Comparison of ENCODE assay signal across 8 mouse cellular contexts in the genomic region with DNA sequence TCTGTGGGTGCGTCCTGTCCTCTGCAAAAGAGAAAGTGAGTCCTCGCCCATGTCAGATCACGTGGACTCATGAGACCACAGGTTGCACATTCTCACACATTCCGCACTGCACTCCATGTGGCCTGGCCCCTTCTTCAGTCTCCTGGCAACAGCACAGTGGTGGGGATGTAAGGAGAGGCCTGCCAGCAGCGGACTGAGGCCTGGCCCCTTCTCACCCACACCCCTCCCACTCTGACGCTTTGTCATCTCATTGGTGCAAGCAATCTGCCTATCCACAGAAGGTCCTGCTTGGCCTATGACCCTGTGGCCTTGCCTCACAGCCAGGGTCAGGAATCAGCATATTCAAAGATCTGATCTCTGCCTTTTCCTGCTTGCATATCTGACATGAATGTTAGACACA. TPM values are rescaled to one million over a fixed set of nuclear protein-coding genes. Genes with fewer than 3 reads are reported as not detected.
DNase-seq lines count a peak whose midpoint lies in the region; ATAC-seq and TF ChIP-seq lines count a peak whose summit lies in the region.

No protein-coding gene starts in this region.

- no peak for TF ChIP-seq CTCF in thymus, adult 2 months (IDR thresholded peaks at IDR 0.05; ENCODE audit: borderline replicate concordance, control insufficient read depth, extremely low read depth, insufficient read depth, low read length, poor library complexity)

- H3K36me3 ChIP-seq in kidney, embryonic 15.5 days: peaks cover 28% of the 10 kb centered on the region; the same call in 1 of the 2 replicates
- H3K36me3 ChIP-seq in hindbrain, embryonic 12.5 days: 0 out of 2 replicates have a peak, but pooled peaks cover 3% of the 10 kb centered on the region
- 0 out of 2 replicates have a peak, but pooled peaks cover 10% of the 10 kb centered on the region for H3K36me3 ChIP-seq in lung, embryonic 16.5 days (ENCODE audit: control insufficient read depth, insufficient read depth, low read length)
- H3K36me3 ChIP-seq in stomach, embryonic 15.5 days: peaks cover 6% of the 10 kb centered on the region; the same call in 1 of the 2 replicates
- no peaks in the 10 kb centered on the region for H3K36me3 ChIP-seq in thymus, adult 2 months (ENCODE audit: control insufficient read depth, insufficient read depth, low read length)

- no peak overlapping the region for H3K9ac ChIP-seq in kidney, embryonic 15.5 days
- no peak overlapping the region for H3K9ac ChIP-seq in hindbrain, embryonic 12.5 days
- no peak overlapping the region for H3K9ac ChIP-seq in lung, embryonic 16.5 days (ENCODE audit: low read length)
- no peak overlapping the region for H3K9ac ChIP-seq in stomach, embryonic 15.5 days

- 0 out of 2 replicates have a peak, but pooled peaks cover 4% of the 10 kb centered on the region for H3K9me3 ChIP-seq in kidney, embryonic 15.5 days (replicated peaks)
- H3K9me3 ChIP-seq in hindbrain, embryonic 12.5 days (replicated peaks): no peaks in the 10 kb centered on the region
- H3K9me3 ChIP-seq in lung, embryonic 16.5 days (ENCODE audit: control insufficient read depth, low read length): no peaks in the 10 kb centered on the region
- H3K9me3 ChIP-seq in stomach, embryonic 15.5 days: no peaks in the 10 kb centered on the region

- no peak for TF ChIP-seq POLR2A in thymus, adult 2 months (IDR thresholded peaks at IDR 0.05; ENCODE audit: control insufficient read depth, extremely low read depth, insufficient read depth, low read length, poor library complexity)

- H3K27ac ChIP-seq in kidney, embryonic 15.5 days: no peak overlapping the region
- H3K27ac ChIP-seq in hindbrain, embryonic 12.5 days: no peak overlapping the region
- H3K27ac ChIP-seq in lung, embryonic 16.5 days (ENCODE audit: low read length): no peak overlapping the region
- H3K27ac ChIP-seq in stomach, embryonic 15.5 days: no peak overlapping the region
- H3K27ac ChIP-seq in thymus, adult 2 months (ENCODE audit: control insufficient read depth, insufficient read depth, low read length): no peak overlapping the region

- no peak overlapping the region for H3K4me2 ChIP-seq in kidney, embryonic 15.5 days
- H3K4me2 ChIP-seq in hindbrain, embryonic 12.5 days (replicated peaks): no peak overlapping the region
- no peak overlapping the region for H3K4me2 ChIP-seq in lung, embryonic 16.5 days (ENCODE audit: low read depth, low read length)
- H3K4me2 ChIP-seq in stomach, embryonic 15.5 days: no peak overlapping the region

- H3K27me3 ChIP-seq in kidney, embryonic 15.5 days: no peaks in the 10 kb centered on the region
- no peaks in the 10 kb centered on the region for H3K27me3 ChIP-seq in hindbrain, embryonic 12.5 days
- H3K27me3 ChIP-seq in lung, embryonic 16.5 days (ENCODE audit: control insufficient read depth, insufficient read depth, low read depth, low read length): no peaks in the 10 kb centered on the region
- no peaks in the 10 kb centered on the region for H3K27me3 ChIP-seq in stomach, embryonic 15.5 days (replicated peaks)
- H3K27me3 ChIP-seq in thymus, adult 2 months (ENCODE audit: control insufficient read depth, insufficient read depth, low read length): no peaks in the 10 kb centered on the region

- peak; percentile 47; the same call in 1 of the 2 replicates for ATAC-seq in kidney, embryonic 15.5 days (replicated peaks; ENCODE audit: low FRiP score)
- ATAC-seq in hindbrain, embryonic 12.5 days (ENCODE audit: low FRiP score): 0 out of 2 replicates have a peak, but pooled peaks have one; percentile 50
- ATAC-seq in lung, embryonic 16.5 days (ENCODE audit: low read depth): peak; percentile 92
- ATAC-seq in stomach, embryonic 15.5 days (ENCODE audit: insufficient read depth, low FRiP score, low read depth): peak; percentile 45; the same call in 1 of the 2 replicates

- 72% methylated on average over 6 of the region's 6 CpGs for WGBS in kidney, embryonic 15.5 days
- 26% methylated on average over 6 of the region's 6 CpGs for WGBS in hindbrain, embryonic 12.5 days
- WGBS in lung, embryonic 16.5 days: 49% methylated on average over 6 of the region's 6 CpGs
- 59% methylated on average over 6 of the region's 6 CpGs for WGBS in stomach, embryonic 15.5 days
- whole genome bisulfite sequencing in thymus, adult 2 months: 95% methylated on average over 6 of the region's 6 CpGs

- no peak overlapping the region for H3K4me3 ChIP-seq in kidney, embryonic 15.5 days (replicated peaks)
- no peak overlapping the region for H3K4me3 ChIP-seq in hindbrain, embryonic 12.5 days
- H3K4me3 ChIP-seq in lung, embryonic 16.5 days (ENCODE audit: low read length): no peak overlapping the region
- no peak overlapping the region for H3K4me3 ChIP-seq in stomach, embryonic 15.5 days (replicated peaks)
- no peak overlapping the region for H3K4me3 ChIP-seq in thymus, adult 2 months (ENCODE audit: control insufficient read depth, insufficient read depth, low read length)

- no peaks in the 10 kb centered on the region for H3K4me1 ChIP-seq in kidney, embryonic 15.5 days
- H3K4me1 ChIP-seq in hindbrain, embryonic 12.5 days: peaks cover 6% of the 10 kb centered on the region; the same call in 1 of the 2 replicates
- H3K4me1 ChIP-seq in lung, embryonic 16.5 days (replicated peaks; ENCODE audit: control insufficient read depth, insufficient read depth, low read length): peaks cover 5% of the 10 kb centered on the region; the same call in 1 of the 2 replicates
- H3K4me1 ChIP-seq in stomach, embryonic 15.5 days: no peaks in the 10 kb centered on the region
- H3K4me1 ChIP-seq in thymus, adult 2 months (replicated peaks; ENCODE audit: control insufficient read depth, insufficient read depth, low read length): no peaks in the 10 kb centered on the region

- no peak for DNase-seq in kidney, adult 11 months
- DNase-seq in thymus, adult 2 months: no peak
- no peak for DNase-seq in right cerebral cortex, postnatal 14 days
- DNase-seq in frontal cortex, postnatal 10 days (ENCODE audit: low spot score in 2 of 2): no peak

RNA-seq across cellular contexts. Expression of a gene that starts 42.3 kb away (rescaled TPM):
- polyA plus RNA-seq in kidney, embryonic 15.5 days (2015; fragmentation: Nextera tagmentation; extraction: Ambion mirVana): 0.96 and 1.5 TPM in 2 replicates
- polyA plus RNA-seq in hindbrain, embryonic 12.5 days (2016; fragmentation: Nextera tagmentation; extraction: Ambion mirVana): 2.4 and 2.9 TPM in 2 replicates
- 0.63 and 0.75 TPM in 2 replicates for polyA plus RNA-seq in lung, embryonic 16.5 days (2015; fragmentation: Nextera tagmentation; extraction: Ambion mirVana)
- 0.89 and 1.3 TPM in 2 replicates for polyA plus RNA-seq in stomach, embryonic 15.5 days (2015; fragmentation: Nextera tagmentation; extraction: Ambion mirVana)
- 10.5 and 16.1 TPM in 2 replicates for polyA plus RNA-seq in thymus, adult 2 months (2012; rRNA removed)
